Mouse (Mus musculus) testis, postnatal 14 days (tissue): ENCODE data around the gene Ttc39d.
"Not testable (repeated sequence)": the region's sequence is repeated elsewhere in the genome, so short reads cannot be mapped to it uniquely, and the experiment has no call there.

Source experiments
- DNase-seq: peaks from one replicate; pipeline ENCODE4 v3.0.0; 2021; ENCODE audit warnings: low spot score

Ttc39d gene

GRCm38 (mm10) chr17:80193075-80193474 lies 14.2 kb upstream of the Ttc39d start:
- DNase-seq = no peak

GRCm38 (mm10) chr17:80199160-80199778 lies 8.0 kb upstream of the Ttc39d start:
- DNase-seq = no peak

DNA sequence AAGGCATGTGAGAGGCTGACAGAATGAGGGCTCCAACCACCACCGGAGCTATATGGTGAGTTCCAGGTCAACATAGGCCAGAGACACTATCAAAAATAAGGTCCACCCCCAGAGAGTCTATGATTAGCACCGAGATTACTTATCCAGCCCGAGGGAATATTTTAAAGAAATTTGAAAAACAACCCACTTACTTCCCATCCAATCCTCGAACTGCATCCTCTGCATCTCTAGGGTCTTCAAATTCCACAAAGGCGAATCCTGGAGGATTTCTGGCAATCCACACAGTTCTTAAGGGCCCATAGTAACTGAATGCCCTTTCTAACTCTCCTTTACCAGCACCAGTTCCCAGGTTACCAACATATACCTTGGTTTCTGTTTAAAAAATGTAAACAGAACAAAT lies 1.6 kb upstream of the Ttc39d start:
- DNase-seq = no peak

DNA sequence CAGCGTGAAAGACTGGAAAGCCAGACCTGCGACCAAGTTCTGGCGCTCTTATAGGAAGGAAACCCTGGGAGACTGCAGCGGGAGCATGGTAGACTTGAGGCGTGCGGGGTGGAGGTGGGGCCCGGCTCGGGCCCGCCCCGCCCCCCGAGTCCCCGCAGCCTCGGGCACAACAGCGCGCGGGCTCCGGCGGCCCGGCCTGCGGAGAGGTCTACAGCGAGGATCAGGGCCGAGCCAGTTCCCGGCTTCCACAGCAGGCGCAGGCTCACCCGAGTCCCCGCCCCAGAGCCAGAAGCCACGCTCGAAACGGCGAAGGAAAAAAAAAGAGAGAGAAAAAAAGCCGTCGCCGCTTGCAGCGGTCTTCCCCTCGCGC lies 974 bp upstream of the Ttc39d start:
- no peak for DNase-seq

- not testable (repeated sequence) for DNase-seq
These were observed 6.7 kb downstream of the Ttc39d start for GRCm38 (mm10) chr17:80213998-80214397.

DNA sequence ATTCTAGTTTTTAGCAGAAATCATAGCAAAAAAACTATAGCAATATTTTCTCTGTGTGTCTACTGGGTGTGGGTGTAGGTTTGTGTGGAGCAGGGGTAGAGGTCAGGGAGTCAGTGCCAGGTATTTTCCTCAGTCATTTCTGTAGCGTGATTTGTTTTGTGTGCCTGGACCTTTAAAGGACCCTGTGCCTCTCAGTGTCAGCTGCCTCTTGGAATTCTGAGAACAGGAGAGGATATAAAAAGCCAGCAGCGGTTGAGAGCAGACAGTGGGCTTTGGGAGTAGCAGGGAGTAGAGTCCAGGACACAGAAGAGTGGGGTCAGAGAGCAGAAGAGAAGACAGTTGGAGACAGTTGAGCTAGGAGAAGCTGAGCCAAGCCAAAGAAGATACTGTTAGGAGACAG lies 12.9 kb downstream of the Ttc39d start:
- DNase-seq = no peak

DNA sequence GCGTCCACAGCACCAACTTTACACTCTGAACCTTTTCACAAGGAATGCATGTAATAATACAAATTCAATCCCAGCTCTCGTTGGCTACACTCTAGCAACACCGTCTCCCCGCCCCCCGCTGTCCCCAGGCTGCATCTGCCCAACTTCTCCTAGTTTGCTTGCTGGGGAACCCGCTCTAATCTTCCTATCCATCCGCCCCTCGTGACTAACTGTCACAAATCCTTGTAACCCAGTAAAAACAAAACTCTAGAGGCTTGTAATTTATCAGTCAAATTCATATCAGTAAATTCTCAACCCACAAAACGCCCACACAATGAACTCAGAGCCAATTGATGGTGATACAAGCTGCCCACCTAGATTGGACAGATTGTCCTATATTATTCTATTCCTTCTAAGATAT lies 13.9 kb downstream of the Ttc39d start:
- DNase-seq = no peak

DNA sequence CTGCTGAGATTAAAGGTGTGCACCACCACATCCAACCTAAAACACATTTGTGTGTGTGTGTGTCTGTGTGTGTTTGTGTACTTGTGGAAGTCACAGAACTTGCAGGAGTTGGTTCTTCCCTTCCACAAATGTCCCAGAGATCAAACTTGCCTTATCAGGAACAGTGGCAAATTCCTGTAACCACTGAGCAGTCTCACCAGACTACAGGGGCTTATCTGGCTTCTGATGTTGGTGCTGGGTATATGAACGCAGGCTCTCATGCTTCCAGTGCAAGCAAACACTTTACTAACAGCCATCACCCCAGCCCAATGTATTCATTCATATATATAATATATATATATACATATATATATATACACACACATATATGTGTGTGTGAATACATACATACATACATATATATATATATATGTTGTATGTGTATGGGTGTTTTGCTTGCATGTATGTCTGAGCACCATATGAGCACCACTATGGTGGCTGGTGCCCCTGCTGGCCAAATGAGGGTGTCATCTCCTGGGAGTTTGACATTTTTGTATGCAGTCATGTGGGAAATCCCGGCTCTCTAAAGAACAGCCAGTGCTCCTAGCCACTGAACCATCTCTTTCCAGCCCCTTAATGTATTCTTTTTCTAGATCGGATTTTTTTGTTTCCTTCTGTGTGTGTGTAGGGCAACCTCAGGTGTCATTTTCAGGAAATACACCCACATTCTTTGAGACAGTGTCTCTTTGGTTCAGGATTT lies 14.8 kb downstream of the Ttc39d start:
- no peak for DNase-seq

GRCm38 (mm10) chr17:80223829-80224228 lies 16.6 kb downstream of the Ttc39d start:
- no peak for DNase-seq

- peak; percentile 88 for DNase-seq
These were observed 17.3 kb downstream of the Ttc39d start, which contains the start of gene Gemin6 for GRCm38 (mm10) chr17:80224326-80225116. Gemin6 (plus strand) TSS chr17:80224441.

- DNase-seq = not testable (repeated sequence)
These were observed 17.9 kb downstream of the Ttc39d start for GRCm38 (mm10) chr17:80225142-80225541.

DNA sequence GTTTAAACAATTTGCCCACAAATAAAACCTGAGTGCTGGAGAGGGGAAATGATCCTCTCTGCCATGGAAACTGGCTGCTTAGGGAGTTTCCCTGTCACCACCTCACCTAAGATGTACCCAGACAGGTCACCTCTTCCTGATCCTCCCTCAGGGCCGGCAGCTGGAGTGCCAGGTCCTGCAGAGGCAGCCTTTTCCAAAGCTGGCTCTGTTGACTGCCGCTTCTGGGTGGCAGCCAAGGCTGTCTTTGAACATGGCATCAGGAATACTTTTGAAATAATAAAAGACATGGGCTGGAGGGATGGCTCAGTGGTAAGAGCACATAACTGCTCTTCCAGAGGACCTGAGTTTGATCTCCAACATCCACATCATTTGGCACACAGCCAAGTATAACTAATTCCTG lies 22.1 kb downstream of the Ttc39d start:
- no peak for DNase-seq

- no peak for DNase-seq
These were observed 26.6 kb downstream of the Ttc39d start for GRCm38 (mm10) chr17:80233844-80234243.

DNA sequence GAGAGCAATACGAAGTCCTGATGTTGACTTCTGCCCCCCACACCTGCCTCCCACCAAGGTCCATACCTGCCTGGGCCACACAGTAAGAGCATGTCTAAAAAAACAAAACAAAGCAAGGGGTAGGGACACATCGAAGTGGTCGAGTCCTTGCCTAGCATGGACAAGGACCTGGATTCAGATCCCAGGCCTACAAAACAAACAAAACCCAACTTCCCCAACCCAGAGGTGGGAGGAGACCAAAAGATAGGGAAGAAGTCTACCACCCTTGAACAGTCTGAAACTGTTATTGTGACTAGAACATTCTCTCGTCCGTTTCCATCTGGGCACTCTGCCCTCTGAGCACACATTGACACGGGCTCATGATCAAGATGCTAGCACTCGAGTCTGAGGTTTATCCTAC lies 27.1 kb downstream of the Ttc39d start:
- DNase-seq = peak; percentile 53

- no peak for DNase-seq
These were observed 28.2 kb downstream of the Ttc39d start for GRCm38 (mm10) chr17:80235477-80235876.

DNA sequence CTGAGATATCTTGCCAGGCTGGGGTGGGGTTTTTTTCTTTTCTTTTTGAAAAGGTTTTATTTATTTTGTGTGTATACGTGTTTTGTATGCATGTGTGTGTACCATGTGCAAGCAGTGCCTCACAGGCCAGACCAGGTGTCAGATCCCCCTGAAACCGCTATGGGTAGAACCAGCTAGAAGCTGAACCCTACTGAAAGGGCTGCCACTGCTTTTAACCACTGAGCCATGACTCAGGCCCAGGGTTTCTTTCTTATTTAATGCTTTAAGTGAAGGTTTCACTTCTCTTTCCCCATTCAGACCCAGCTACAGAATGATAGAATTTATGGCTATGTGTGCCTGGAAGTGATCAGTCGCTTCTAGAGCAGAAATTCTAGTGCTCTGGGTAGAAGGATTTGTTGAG lies 29.5 kb downstream of the Ttc39d start:
- no peak for DNase-seq

DNA sequence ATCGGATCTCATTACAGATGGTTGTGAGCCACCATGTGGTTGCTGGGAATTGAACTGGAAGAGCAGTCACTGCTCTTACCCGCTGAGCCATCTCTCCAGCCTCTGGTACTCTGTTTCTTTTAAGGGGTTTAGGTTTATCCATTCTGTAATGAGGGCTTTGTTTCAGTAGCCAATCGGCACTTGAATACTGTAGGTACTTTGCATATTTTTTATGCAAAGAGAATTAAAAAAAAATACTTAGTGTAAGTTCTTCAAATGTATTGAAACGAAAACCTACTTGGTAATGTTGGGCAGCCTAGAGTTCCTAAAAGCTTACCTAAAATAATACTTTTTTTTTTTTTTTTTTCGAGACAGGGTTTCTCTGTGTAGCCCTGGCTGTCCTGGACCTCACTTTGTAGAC lies 30.2 kb downstream of the Ttc39d start:
- DNase-seq = no peak

DNA sequence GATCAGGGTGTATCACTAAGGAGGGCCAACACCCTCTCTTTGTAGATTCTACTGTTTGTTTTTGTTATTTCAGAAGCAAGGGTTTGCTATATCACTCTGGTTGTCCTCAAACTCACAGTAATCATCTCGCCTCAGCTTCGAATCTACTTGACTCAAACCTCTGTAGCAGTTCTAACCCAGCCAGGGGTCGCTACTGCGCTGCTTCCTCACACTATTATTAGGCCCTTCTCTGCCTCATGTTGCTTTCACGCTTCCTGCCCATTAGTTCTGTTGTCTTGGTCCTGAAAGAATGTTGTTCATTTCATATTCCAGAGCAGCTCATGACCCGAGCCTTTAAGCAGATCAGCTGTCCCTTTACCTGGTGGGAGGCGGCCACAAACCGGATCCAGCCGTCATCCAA lies 34.3 kb downstream of the Ttc39d start:
- no peak for DNase-seq

GRCm38 (mm10) chr17:80243116-80243515 lies 35.9 kb downstream of the Ttc39d start:
- DNase-seq = no peak

- no peak for DNase-seq
These were observed 45.7 kb downstream of the Ttc39d start for GRCm38 (mm10) chr17:80252757-80253525.

- DNase-seq = no peak
These were observed 47.2 kb downstream of the Ttc39d start for GRCm38 (mm10) chr17:80254421-80254820.

DNA sequence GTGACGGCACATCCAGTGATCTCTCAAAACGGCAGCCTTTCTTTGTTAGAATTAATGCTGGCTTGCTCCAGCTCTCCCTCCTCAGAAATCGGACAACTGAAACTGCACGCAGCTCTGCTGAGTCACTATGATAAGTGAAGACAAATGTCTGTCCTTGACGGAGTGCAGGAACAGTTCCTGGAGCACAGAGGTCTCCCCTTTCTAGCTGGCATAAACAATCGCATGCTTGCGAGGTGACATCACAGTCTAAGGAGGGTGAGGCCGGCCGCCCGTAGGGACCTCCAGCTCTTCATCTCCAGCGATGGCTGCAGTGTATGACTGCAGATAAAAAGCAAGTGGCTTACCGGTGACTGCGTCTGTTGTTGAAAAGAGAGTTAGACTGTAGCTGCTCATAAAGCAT lies 47.9 kb downstream of the Ttc39d start:
- peak; percentile 67 for DNase-seq
